Mouse (Mus musculus) frontal cortex, postnatal 14 days (tissue): ENCODE data around the gene Ap1b1.

ENCODE experiments used
- DNase-seq, 2 experiments: peaks; one replicate each; pipeline ENCODE4 v3.0.0; 2022; ENCODE audit warnings: low spot score in 2 of 2

The Ap1b1 gene

GRCm38 (mm10) chr11:4984799-4985198, 1.8 kb upstream of the Ap1b1 start:
- DNase-seq: no peak

- no peak for DNase-seq
Measured at GRCm38 (mm10) chr11:4987487-4987852, 846 bp downstream of the Ap1b1 start.

GRCm38 (mm10) chr11:4989187-4989586, 2.6 kb downstream of the Ap1b1 start:
- no peak for DNase-seq

GRCm38 (mm10) chr11:4992471-4992870, 5.8 kb downstream of the Ap1b1 start:
- DNase-seq: no peak

- no peak for DNase-seq
Measured at GRCm38 (mm10) chr11:4995676-4996075, 9.1 kb downstream of the Ap1b1 start.

GRCm38 (mm10) chr11:4996621-4997199, 10.1 kb downstream of the Ap1b1 start:
- no peak for DNase-seq

GRCm38 (mm10) chr11:4998352-4998751, 11.7 kb downstream of the Ap1b1 start:
- no peak for DNase-seq

GRCm38 (mm10) chr11:4998762-4999161, 12.1 kb downstream of the Ap1b1 start:
- DNase-seq: no peak

- DNase-seq: no peak
Measured at GRCm38 (mm10) chr11:5000241-5000640, 13.6 kb downstream of the Ap1b1 start.

- DNase-seq: no peak
Measured at GRCm38 (mm10) chr11:5002826-5003225, 16.2 kb downstream of the Ap1b1 start.

- no peak for DNase-seq
Measured at GRCm38 (mm10) chr11:5005528-5005927, 18.9 kb downstream of the Ap1b1 start.

- no peak for DNase-seq
Measured at GRCm38 (mm10) chr11:5007186-5007585, 20.6 kb downstream of the Ap1b1 start.

- DNase-seq: no peak
Measured at GRCm38 (mm10) chr11:5008867-5009266, 22.2 kb downstream of the Ap1b1 start.

GRCm38 (mm10) chr11:5009354-5010074, 22.9 kb downstream of the Ap1b1 start:
- DNase-seq: peak in 1 of 2 experiments; percentile 21

- DNase-seq: no peak
Measured at GRCm38 (mm10) chr11:5010205-5010604, 23.6 kb downstream of the Ap1b1 start.

- no peak for DNase-seq
Measured at GRCm38 (mm10) chr11:5011480-5011879, 24.9 kb downstream of the Ap1b1 start.

GRCm38 (mm10) chr11:5012213-5012715, 25.6 kb downstream of the Ap1b1 start:
- no peak for DNase-seq

GRCm38 (mm10) chr11:5015720-5016119, 29.1 kb downstream of the Ap1b1 start:
- DNase-seq: peak; percentile 50 to 63

GRCm38 (mm10) chr11:5016286-5016685, 29.7 kb downstream of the Ap1b1 start:
- no peak for DNase-seq

- DNase-seq: no peak
Measured at GRCm38 (mm10) chr11:5017506-5017905, 30.9 kb downstream of the Ap1b1 start.

GRCm38 (mm10) chr11:5025108-5025507, 38.5 kb downstream of the Ap1b1 start:
- DNase-seq: no peak

- DNase-seq: no peak
Measured at GRCm38 (mm10) chr11:5028228-5028627, 41.6 kb downstream of the Ap1b1 start.

- no peak for DNase-seq
Measured at GRCm38 (mm10) chr11:5032706-5033105, 46.1 kb downstream of the Ap1b1 start.
